Mouse (Mus musculus): Measurements from ENCODE around the gene Ttc30a2.
"Not testable (repeated sequence)": the region's sequence is repeated elsewhere in the genome, so short reads cannot be mapped to it uniquely, and the experiment has no call there.

Ttc30a2 gene

DNA sequence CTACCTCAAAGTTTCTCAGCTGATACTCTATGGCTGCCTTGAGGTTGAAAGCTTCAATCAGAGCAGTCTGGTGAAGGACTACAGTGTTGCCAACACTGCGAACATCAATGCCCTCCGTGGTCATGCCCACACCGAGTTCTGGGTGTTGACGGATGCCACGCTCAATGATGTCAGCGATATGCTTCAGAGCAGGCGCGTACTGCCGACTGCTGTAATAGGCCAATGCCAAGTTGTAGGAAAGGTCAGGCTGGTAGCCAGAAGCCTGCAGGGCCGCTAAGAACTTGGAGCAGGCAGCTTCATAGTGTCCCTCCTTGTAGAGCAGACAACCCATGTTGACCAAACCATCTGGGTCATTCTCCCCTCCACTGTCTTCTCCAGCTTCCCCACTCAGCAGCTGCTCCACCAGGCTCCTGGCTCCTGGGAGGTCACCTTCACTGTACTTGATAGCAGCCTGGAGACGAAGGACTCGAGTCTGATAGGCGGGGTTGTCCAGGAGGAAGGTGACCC lies 3.0 kb upstream of the Ttc30a2 start:
- not testable (repeated sequence) for DNase-seq (ENCODE audit: low spot score)

DNA sequence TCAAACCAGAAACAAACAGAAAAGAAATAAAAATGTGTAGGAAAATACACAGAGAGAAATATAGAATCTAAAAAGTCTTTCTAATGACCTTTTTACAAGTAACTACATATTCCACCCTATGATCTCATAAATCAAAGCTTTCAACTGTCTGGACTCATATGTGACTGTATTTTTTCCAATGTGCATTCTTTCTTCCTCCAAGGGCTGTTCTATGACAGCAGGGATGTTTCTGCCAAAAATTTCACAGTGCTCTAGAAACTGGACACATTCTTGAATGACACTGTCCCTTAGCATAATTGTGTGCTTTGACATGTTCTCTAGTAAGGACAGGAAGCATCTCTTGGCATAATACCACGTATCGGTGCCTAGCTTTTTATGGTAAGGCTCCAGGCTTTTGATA lies 1.9 kb downstream of the Ttc30a2 start:
- not testable (repeated sequence) for DNase-seq (ENCODE audit: low spot score)

DNA sequence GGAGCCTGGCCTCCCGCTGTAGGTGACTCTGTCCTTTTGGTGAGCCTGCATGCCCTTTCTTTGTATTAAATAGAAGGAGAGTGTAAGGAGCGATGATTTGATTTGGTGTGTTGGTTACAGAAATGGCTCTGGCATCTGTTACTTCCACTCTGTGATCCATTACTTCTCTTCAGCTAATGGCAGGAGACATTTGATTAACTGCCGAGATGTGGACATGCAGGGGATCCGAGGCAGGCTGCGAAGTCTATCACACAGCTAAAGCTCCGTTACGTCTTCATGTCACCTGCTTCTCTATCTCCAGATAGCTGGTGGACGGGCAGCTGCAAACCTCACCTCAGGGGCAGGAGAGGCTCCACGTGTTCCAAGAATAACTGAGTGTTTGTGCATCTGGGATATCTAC lies 3.8 kb downstream of the Ttc30a2 start:
- DNase-seq (ENCODE audit: low spot score): no peak

DNA sequence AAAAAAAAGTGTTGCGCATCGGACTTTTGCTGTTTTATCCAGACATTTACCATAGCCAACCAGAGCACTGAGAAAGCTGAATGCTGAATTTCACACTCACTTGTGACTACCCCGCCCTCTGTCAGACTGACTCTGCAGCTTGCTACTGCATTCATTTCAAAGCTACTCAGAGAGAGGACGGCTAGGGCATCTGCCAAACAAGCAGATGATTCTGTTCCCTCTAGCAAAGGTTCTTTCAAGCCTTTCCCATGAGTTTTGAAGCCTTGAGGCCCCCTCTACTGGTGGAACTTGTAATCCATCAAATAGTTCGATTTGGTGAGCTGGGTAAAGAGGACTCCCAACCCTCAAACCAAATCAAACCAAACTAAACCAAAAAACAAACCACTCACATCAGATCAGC lies 13.0 kb downstream of the Ttc30a2 start:
- DNase-seq (ENCODE audit: low spot score): peak; percentile 31

DNA sequence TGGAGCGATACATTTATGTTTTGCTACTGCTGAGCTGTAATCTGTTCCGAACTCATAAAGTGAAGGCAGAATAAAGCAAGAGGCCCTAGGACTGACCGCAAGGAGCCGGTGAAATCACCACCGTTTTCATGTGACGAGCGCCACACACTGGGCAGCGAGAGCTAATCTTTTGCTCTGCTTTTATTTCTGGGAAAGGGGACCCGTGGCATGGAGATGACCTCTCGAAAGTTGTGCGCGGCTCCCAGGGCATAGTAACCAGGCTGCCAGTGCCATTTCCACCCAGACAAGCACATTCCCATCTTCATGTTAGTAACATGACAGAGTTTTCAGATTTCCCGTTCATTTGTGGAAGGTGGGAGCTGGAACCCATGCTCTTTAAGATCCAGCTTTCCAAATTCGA lies 13.5 kb downstream of the Ttc30a2 start:
- DNase-seq (ENCODE audit: low spot score): peak; percentile 25

DNA sequence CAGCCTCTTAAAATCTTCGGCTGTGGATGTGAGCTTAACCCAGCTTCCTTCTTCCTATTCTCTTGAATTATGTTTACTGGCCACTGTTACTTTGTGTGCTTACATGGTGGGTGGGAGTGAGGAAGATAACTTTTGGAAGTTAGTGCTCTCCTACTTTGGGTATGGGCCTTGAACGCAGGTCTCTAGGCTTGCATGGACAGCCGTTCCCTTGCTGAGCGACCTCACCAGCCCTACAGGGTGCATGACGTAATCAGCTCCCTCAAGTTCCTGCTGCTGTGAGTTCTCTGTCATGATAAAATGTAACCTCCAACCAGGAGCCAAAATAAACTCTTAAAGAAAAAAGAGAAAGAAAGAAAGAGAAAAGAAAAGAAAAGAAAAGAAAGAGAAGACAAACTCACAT lies 13.9 kb downstream of the Ttc30a2 start:
- DNase-seq (ENCODE audit: low spot score): no peak

DNA sequence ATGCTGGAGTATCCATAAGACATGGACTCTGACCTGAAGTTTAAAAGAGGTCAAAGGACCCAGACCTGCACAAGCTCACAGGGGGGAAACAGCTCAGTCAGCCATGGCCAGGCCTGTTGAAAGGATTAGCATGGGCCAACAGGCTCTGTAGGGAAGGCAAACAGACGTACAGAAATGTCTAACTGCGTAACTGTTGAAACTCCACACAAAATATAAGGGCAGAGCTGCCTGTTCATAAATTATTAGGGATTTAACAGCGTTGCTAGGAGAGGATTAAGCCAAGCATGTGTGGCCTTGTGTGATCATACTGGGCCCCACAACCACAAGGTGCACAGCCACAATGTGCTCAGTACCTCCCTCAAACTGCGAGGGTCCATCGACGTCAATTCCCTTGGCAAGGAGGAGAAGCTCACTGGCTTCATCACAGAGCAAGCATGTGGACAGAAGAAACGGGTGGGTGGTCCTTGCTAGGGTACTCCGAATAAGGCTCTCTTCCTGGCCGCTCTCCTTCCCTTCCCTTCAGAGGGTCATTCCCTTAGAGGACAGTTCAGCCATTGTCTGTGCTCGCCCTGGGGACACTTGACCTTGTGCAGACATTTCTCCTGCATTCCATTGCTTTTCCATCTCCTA lies 14.6 kb downstream of the Ttc30a2 start:
- no peak for DNase-seq (ENCODE audit: low spot score)

DNA sequence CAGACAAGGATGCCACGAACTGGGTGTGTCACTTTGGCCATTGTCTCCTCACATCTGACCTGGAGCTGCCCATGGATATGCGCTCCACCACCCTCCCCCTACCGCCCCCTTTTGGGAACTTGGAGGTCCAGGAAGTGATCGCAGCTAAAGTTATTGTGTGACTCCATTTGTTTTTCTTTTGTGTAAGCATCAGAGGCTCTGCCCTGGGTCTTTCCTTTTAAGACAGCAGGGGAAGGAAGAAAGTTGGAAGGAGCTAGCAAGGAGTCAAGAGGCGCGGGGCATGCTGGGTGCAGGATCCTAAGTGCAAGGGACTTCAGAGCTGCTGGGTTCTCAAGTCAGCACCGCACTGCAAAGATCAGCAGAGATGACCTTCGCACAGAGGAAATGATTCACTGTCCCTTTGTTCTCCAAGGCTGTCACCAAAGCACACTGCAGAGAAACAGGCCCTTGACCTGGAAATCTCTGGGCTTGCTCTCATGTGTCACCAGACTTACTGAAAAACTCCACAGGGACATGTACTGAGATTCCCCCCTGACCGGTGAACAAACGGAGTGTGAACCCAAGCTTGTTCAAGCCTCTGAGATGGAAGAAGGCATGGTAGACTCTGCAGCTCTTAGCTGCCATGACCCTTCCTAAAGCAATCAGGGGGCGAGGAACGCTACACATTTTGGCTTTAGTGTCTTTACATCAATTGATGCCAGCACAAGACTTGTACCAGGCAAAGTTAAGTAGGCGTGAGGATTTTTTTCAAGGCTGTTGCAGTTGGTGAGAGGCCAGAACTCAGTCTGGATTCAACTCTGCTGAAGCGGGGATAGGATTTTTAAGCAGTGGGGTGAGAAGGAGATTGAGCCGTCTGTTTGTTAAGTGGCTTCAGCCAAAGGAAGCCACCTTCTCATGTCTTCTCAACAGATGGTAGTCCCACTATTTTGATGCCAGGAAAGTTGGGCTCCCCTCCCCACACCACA lies 17.3 kb downstream of the Ttc30a2 start:
- DNase-seq (ENCODE audit: low spot score): no peak

DNA sequence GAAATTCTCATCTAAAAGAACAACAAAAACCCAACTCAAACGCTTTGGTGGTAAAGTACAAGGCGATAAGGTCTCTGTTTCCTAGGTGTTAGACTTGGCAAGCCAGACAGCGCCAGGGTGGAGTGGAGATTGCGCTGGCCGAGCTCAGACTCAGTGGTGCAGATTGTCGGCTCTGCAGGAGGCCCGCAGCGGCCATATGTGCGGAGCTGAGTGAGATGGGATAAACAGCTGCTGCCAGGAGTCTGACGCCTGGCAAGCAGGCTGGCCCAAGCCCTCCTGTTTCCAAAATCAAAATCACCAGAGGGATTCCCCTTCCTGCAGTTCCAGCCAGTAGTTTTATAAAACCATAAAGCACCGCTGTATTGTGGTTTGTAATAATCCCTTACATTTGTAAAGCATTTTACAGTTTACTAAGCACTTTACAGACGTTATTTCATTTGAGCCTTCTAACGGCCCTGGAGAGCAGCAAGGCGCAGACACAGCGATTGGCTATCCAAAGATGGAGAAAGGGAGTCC lies 18.1 kb downstream of the Ttc30a2 start:
- no peak for DNase-seq (ENCODE audit: low spot score)

DNA sequence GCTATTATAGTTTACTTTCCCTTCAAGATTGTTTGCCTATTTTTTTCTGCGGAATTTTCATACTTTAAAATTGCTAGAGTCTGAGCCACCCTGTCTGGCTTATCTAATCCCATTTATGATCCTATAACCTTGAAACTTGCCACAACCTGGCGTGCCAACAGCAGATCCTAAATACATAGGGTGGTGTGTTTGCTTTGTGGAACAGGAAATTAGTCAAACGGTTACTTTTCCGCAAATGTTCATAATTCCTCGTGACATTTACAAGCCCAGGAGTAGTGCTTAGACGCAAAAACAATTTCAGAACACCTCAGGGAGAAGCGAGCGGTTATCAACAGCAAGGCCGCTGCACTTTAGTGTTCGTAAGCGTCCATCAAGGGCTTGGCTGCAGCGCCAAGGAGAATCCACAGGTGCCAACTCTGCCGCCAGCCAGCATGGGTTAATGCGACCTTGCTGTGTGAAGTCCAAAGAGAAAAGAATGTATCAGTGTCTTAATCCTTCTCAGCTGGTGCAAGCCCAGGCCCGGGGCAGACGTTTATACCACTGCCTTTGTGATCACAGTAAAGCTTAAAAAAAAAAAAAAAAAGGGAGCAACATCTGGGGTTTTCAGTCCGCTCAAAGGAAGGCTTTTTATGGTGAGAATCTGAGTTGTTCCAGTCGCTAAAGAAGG lies 18.7 kb downstream of the Ttc30a2 start:
- no peak for DNase-seq (ENCODE audit: low spot score)

DNA sequence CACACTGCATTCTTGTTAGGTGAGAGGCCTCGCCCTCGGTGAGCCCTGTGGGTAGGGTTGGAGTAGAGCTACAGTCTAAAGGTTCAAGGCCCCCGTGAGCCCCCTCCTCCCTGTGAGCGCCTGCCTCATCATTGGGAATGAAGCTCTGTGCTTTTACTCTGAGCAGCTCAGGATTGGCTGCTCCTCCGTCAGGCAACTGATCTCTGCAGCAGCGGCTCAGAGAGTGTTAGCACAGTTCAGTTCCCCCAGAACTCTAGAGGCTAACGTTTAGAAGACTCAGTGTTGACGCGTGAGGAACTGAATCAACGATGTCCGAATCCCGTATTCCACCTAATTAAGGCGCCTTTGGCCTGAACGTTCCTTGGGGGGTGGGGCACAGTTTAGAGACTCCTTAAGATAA lies 22.3 kb downstream of the Ttc30a2 start:
- no peak for DNase-seq (ENCODE audit: low spot score)

DNA sequence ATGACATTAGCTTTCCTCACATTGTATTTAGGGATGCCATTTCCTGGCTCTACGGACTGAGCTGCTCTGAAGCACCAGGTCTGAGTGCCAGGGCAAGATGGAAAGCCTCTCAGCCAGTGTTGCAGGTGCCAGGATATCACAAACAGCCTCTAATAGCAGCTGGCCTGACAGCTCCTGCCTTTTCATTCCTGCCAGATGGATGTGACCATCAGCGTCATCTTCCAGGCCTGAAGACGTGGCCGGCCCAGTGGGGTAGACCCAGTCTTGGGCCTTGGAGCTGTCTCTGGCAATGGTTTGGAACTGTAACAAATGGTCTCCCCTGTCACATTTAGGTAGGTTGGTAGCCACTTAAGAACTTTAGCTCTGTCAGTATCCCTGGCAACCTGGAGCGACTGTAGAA lies 24.6 kb downstream of the Ttc30a2 start:
- no peak for DNase-seq (ENCODE audit: low spot score)

DNA sequence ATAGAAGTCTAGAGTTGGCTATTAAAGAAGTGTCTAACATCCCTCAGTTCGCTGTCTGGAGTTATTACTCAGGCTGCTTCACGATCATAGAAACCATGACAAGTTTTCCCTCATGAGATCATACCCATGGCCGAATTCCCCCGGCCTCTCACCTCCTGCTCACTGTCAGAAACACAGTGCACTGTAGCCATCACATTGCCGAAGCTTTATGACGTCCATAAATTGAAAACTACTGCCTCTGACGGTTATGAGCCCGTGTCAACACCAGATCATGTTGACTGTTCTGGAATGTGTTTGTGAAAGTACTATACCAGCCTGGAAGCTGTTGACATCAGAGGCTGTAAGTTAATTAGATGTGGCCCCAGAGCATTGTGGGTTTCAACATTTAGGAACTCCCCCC lies 27.3 kb downstream of the Ttc30a2 start:
- DNase-seq (ENCODE audit: low spot score): no peak

DNA sequence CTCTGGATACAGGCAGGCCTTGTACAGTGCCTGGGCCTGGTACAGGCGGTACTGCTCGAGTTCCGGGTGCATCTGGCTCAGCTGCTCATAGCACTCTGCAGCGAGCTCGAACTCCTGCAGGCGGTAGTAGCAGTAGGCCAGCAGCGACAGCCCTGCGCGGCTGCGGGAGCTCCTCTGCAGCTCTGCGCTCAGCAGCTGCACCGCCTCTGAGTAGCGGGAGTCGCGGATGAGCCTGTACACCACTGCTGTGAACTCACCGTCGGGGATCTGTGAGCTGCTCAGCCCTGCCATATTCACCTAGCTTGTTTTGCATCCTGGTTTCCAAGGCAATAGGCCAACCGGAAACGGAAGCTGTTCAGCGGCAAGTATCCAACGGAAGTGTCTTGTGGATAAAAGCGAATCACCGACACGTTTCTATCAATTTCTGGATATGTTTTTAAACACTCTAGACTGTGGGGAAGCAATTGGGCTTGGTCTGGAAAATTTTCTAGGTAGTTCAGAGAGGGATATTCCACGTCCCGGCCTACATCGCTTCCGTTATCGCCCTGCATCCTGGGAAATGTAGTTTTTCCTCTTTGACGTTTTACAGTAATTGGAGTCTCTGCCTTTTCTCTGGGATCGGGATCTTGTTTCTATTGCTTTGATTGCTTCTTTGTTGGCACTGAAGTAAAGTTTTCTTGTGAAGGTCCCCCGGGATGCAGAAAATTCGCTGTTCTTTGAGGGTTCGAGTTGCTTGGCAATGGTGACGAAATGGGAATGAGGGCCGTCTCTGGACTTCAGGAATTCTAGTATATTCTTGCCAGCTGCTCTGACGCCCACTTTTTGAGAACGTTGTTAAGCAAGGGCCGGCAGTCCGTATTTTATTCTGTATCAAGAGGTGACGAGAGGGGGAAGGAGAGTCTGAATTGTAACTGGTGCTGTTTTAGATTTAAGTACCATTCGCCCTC lies 39.6 kb downstream of the Ttc30a2 start, which contains the start of gene Ttc30b:
TSS of gene Ttc30b (minus strand) at position 469 of the 947 bp plus-strand sequence.
- peak; percentile 48 for DNase-seq (ENCODE audit: low spot score)

DNA sequence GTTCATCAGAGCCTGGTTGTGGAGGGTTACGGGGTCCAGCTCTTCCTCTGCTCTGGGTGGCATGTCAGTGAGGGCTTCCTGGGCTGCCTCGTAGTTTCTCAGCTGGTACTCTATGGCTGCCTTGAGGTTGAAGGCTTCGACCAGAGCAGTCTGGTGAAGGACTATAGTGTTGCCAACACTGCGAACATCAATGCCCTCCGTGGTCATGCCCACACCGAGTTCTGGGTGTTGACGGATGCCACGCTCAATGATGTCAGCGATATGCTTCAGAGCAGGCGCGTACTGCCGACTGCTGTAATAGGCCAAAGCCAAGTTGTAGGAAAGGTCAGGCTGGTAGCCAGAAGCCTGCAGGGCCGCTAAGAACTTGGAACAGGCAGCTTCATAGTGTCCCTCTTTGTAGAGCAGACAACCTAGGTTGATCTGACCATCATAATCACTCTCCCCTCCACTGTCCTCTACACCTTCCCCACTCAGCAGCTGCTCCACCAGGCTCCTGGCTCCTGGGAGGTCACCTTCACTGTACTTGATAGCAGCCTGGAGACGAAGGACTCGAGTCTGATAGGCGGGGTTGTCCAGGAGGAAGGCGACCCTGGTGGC lies 40.4 kb downstream of the Ttc30a2 start:
- DNase-seq (ENCODE audit: low spot score): not testable (repeated sequence)

DNA sequence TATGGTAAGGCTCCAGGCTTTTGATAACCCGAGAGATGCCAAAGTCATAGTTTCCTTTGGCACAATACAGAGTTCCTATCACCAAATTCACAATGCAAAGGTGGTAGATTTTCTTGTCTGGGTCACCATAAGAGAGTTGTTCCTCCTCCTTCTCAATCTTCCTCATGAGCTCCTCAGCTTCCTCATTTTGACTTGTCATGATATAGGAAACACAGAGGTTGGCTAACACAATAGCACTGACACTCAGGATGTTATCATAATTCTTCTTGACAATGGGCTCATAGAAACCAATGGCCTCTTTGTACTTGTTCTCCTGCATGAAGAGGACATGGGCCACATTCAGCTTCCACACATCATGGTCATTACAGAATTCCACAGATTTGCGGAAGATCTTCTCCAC lies 41.3 kb downstream of the Ttc30a2 start:
- DNase-seq (ENCODE audit: low spot score): not testable (repeated sequence)

DNA sequence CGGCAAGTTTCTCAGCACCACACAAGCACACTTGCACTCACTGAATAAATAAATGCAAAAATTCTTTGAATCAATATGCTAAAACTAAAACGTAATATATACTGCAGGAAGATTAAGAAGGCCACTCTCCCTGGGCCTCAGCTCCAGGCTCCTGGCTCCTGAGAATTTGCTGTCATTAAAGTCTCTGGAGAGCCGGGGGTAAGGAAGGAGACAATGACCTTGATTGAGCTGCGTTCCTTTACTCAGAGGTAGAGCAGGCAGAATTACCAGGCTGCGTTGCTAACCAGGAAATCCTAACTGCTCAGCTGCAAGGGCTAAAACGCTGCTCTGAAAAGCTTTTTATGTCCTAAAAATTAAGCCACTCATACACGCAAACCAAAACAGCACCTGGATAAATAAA lies 44.4 kb downstream of the Ttc30a2 start:
- no peak for DNase-seq (ENCODE audit: low spot score)

DNA sequence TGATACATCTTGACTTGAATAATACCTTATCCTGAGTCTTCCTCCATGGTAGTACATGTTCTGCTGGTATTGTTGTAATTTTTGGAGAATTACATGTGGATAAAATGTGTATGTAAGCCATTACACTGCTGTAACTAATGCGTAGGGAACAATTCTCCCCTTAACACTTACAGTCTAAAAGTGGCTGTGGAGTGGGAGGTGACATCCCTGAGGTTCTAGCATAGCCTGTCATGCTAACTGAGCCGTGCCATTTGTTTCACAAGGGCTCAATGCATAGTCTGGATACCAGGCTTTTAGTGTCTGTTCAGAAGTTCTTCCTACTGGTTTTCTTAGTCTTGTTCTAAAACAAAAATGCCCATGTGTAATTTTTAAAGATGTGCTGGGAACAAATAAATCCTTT lies 47.0 kb downstream of the Ttc30a2 start:
- DNase-seq (ENCODE audit: low spot score): no peak

DNA sequence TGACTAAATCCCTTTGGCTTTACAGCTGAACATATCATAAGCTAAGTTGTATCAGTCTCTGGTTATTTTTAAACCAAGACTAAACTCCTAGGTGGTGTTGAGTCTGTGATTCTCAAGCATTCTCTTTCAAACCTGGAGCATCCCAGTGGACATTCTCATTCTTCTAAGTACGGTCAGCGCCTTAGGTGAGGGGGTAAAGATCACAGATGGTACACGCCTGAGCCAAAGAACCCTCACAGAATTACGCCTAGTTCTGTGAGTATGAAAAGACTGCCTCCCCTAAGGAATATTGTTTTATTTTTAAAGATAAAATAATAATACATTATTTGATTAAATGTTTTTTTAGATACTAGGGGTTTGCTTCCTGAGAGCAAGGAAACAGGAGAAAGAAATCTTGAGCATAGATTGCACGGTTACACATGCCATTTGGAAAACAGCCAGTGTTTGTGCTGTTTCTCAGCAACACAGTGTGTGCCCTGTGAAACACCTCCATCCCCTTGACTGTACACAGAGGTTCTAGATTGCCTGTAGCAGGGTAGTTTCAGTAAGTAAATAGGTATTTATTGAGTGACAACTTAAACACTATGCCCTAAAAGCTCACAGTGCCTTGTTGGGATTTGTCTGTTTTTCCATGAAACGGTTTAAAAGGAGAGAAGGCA lies 48.1 kb downstream of the Ttc30a2 start:
- DNase-seq (ENCODE audit: low spot score): no peak

DNA sequence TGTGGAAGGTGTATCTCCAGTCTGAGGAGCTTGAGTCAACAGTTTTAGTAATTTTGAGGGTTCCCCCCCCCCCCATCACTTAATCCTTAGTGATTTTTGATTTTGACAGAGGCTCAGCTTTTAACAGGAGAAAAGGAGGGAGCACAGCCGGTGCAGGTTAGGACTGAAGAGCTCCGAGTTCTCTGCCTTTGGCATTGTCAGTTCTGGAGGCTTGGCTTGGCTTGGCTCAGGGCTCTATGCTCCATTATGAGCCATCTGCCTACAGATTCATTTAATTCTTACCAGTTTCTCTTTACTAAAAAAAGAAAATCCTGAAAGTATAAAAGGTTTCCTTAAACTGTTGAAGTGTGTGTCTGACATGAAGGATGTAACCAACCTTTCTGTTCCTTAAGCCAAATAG lies 48.8 kb downstream of the Ttc30a2 start:
- no peak for DNase-seq (ENCODE audit: low spot score)

All from ovary, adult 18-20 months (tissue).